Mouse (Mus musculus): ENCODE data around the gene Lrrc27. TPM values are rescaled to one million over a fixed set of nuclear protein-coding genes. Genes with fewer than 3 reads are reported as not detected.

Gene Lrrc27
- total RNA-seq, 1 experiment = 8.2 TPM

DNA sequence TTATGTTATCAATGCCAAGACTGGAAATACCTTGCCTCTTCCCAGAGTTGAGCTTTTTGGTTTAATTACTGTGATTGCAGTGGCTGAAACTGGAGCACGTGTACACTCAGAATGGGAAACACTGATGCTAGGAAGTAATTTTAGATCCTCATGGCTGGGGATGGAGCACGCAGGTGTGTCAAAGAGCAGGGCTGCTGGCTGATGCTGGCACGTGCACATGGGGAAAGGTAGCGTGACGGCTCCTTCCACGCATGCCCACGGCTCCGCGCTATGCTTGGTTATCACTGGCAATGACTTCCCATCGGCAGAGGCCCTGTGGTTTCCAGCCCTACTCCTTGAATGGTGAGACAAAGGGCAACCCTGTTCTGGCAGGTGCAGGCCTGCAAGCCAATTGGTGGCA lies 63.4 kb downstream of the Lrrc27 start:
- TF ChIP-seq HCFC1 (IDR thresholded peaks at IDR 0.05; ENCODE audit: borderline replicate concordance, insufficient read depth, low read length) = no peak
- no peak for TF ChIP-seq ZNF384 (IDR thresholded peaks at IDR 0.05; ENCODE audit: low read depth, low read length)
- TF ChIP-seq ZC3H11A (IDR thresholded peaks at IDR 0.05; ENCODE audit: borderline replicate concordance, low read depth, low read length) = no peak
- TF ChIP-seq MAFK (IDR thresholded peaks at IDR 0.05; ENCODE audit: insufficient read depth, low read depth, low read length) = no peak
- no peak for TF ChIP-seq CHD2 (IDR thresholded peaks at IDR 0.05; ENCODE audit: low read depth, low read length)
- Histone ChIP-seq H3K9me3 (ENCODE audit: control insufficient read depth, insufficient read depth, low read depth, low read length) (no peaks in the 10 kb centered on the region), H3K27ac (ENCODE audit: insufficient read depth, low read depth, low read length, poor library complexity, severe bottlenecking) (no peak overlapping the region), H3K36me3 (ENCODE audit: control insufficient read depth, insufficient read depth, low read length, poor library complexity, severe bottlenecking) (no peaks in the 10 kb centered on the region), H3K4me3 (ENCODE audit: insufficient read depth in 1 of 2, low read depth in 1 of 2, low read length in 2 of 2, poor library complexity in 1 of 2, severe bottlenecking in 1 of 2) (no peak overlapping the region), H3K9ac (ENCODE audit: insufficient read depth, low read depth, low read length, poor library complexity, severe bottlenecking) (no peak overlapping the region), H3K4me1 (ENCODE audit: control insufficient read depth in 2 of 2, insufficient read depth in 2 of 2, low read length in 2 of 2, poor library complexity in 1 of 2) (peaks cover under 1 to 11% of the 10 kb centered on the region in 2 experiments; a peak in 2 of 4 replicates)
- in situ Hi-C loops (cut with MboI; ENCODE audit: low sequenced_read_pairs in 2 of 2, unreplicated experiment in 2 of 2) = no loop called here
- no peak for DNase-seq (ENCODE audit: low read depth, low spot score)

- in situ Hi-C loops (cut with MboI; ENCODE audit: low sequenced_read_pairs in 2 of 2, unreplicated experiment in 2 of 2) = no loop called here
- H3K27ac ChIP-seq (ENCODE audit: insufficient read depth, low read depth, low read length, poor library complexity, severe bottlenecking) = no peak overlapping the region
- H3K4me1 ChIP-seq (ENCODE audit: control insufficient read depth in 2 of 2, insufficient read depth in 2 of 2, low read length in 2 of 2, poor library complexity in 1 of 2) = peaks cover 2 to 14% of the 10 kb centered on the region in 2 experiments; a peak in 3 of 4 replicates
These were observed 64.7 kb downstream of the Lrrc27 start for GRCm38 (mm10) chr7:139277536-139277935.

DNA sequence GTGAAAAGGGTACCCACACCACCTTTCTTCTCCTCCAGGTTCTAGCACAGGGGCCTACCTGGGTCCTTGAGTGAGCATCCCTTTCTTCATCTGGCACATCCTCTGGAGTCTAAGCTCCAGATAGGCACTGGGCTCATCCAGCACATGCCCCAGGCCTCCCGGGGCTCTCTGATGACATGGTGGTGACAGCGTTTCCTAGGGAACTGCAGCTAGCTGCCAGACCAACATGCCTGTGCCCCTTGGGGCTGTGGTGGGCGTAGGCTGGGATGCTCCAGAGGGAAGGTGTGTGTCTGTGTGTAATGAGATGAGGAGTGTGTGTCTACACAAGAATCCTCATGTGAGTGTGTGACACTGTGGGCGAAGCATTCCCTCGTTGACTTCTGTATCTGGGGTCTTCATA lies 66.8 kb downstream of the Lrrc27 start:
- Histone ChIP-seq H3K9ac (ENCODE audit: insufficient read depth, low read depth, low read length, poor library complexity, severe bottlenecking) (no peak overlapping the region), H3K27ac (ENCODE audit: insufficient read depth, low read depth, low read length, poor library complexity, severe bottlenecking) (no peak overlapping the region), H3K9me3 (ENCODE audit: control insufficient read depth, insufficient read depth, low read depth, low read length) (no peaks in the 10 kb centered on the region), H3K4me3 (ENCODE audit: insufficient read depth in 1 of 2, low read depth in 1 of 2, low read length in 2 of 2, poor library complexity in 1 of 2, severe bottlenecking in 1 of 2) (no peak overlapping the region), H3K4me1 (ENCODE audit: control insufficient read depth in 2 of 2, insufficient read depth in 2 of 2, low read length in 2 of 2, poor library complexity in 1 of 2) (peaks cover 2 to 17% of the 10 kb centered on the region in 2 experiments; a peak in 3 of 4 replicates), H3K36me3 (ENCODE audit: control insufficient read depth, insufficient read depth, low read length, poor library complexity, severe bottlenecking) (no peaks in the 10 kb centered on the region)
- in situ Hi-C loops (cut with MboI; ENCODE audit: low sequenced_read_pairs in 2 of 2, unreplicated experiment in 2 of 2) = no loop called here
- TF ChIP-seq ZNF384 (IDR thresholded peaks at IDR 0.05; ENCODE audit: low read depth, low read length) (no peak), HCFC1 (IDR thresholded peaks at IDR 0.05; ENCODE audit: borderline replicate concordance, insufficient read depth, low read length) (no peak), CHD2 (IDR thresholded peaks at IDR 0.05; ENCODE audit: low read depth, low read length) (no peak), ZC3H11A (IDR thresholded peaks at IDR 0.05; ENCODE audit: borderline replicate concordance, low read depth, low read length) (no peak), MAFK (IDR thresholded peaks at IDR 0.05; ENCODE audit: insufficient read depth, low read depth, low read length) (no peak)
- DNase-seq (ENCODE audit: low read depth, low spot score) = no peak

More at GRCm38 (mm10) chr7:139277536-139277935, 64.7 kb downstream of the Lrrc27 start:
- Histone ChIP-seq H3K36me3 (ENCODE audit: control insufficient read depth, insufficient read depth, low read length, poor library complexity, severe bottlenecking) (no peaks in the 10 kb centered on the region), H3K9ac (ENCODE audit: insufficient read depth, low read depth, low read length, poor library complexity, severe bottlenecking) (no peak overlapping the region), H3K9me3 (ENCODE audit: control insufficient read depth, insufficient read depth, low read depth, low read length) (no peaks in the 10 kb centered on the region), H3K4me3 (ENCODE audit: insufficient read depth in 1 of 2, low read depth in 1 of 2, low read length in 2 of 2, poor library complexity in 1 of 2, severe bottlenecking in 1 of 2) (no peak overlapping the region)
- no peak for DNase-seq (ENCODE audit: low read depth, low spot score)
- TF ChIP-seq MAFK (IDR thresholded peaks at IDR 0.05; ENCODE audit: insufficient read depth, low read depth, low read length) (no peak), HCFC1 (IDR thresholded peaks at IDR 0.05; ENCODE audit: borderline replicate concordance, insufficient read depth, low read length) (no peak), ZNF384 (IDR thresholded peaks at IDR 0.05; ENCODE audit: low read depth, low read length) (no peak), ZC3H11A (IDR thresholded peaks at IDR 0.05; ENCODE audit: borderline replicate concordance, low read depth, low read length) (no peak), CHD2 (IDR thresholded peaks at IDR 0.05; ENCODE audit: low read depth, low read length) (no peak)

DNA sequence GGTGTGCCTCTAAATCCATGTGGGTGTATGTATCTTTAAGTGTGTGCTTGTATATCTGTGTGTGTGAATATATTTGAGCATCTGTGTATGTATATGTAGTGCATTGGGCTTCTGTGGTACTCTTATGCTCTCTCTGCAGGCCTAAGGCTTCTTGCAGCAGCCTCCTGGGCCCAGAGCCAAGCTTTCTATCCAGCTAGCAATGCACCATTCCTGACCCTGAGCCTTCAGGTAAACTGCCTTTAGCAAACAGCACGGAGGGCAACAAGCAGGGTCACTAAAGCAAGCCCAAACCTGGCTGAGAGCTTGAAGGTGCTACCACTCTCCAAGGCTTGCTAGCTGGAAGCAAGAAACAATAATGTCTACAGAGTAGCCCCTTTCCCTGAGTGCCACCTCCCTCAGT lies 67.3 kb downstream of the Lrrc27 start:
- DNase-seq (ENCODE audit: low read depth, low spot score) = no peak
- no peaks in the 10 kb centered on the region for H3K36me3 ChIP-seq (ENCODE audit: control insufficient read depth, insufficient read depth, low read length, poor library complexity, severe bottlenecking)
- H3K4me1 ChIP-seq (ENCODE audit: control insufficient read depth in 2 of 2, insufficient read depth in 2 of 2, low read length in 2 of 2, poor library complexity in 1 of 2) = peaks cover 2 to 17% of the 10 kb centered on the region in 2 experiments; a peak in 3 of 4 replicates
- in situ Hi-C loops (cut with MboI; ENCODE audit: low sequenced_read_pairs in 2 of 2, unreplicated experiment in 2 of 2) = no loop called here
- no peaks in the 10 kb centered on the region for H3K9me3 ChIP-seq (ENCODE audit: control insufficient read depth, insufficient read depth, low read depth, low read length)
- no peak overlapping the region for H3K27ac ChIP-seq (ENCODE audit: insufficient read depth, low read depth, low read length, poor library complexity, severe bottlenecking)
- H3K9ac ChIP-seq (ENCODE audit: insufficient read depth, low read depth, low read length, poor library complexity, severe bottlenecking) = no peak overlapping the region
- TF ChIP-seq HCFC1 (IDR thresholded peaks at IDR 0.05; ENCODE audit: borderline replicate concordance, insufficient read depth, low read length) = no peak
- TF ChIP-seq MAFK (IDR thresholded peaks at IDR 0.05; ENCODE audit: insufficient read depth, low read depth, low read length) = no peak
- no peak overlapping the region for H3K4me3 ChIP-seq (ENCODE audit: insufficient read depth in 1 of 2, low read depth in 1 of 2, low read length in 2 of 2, poor library complexity in 1 of 2, severe bottlenecking in 1 of 2)

DNA sequence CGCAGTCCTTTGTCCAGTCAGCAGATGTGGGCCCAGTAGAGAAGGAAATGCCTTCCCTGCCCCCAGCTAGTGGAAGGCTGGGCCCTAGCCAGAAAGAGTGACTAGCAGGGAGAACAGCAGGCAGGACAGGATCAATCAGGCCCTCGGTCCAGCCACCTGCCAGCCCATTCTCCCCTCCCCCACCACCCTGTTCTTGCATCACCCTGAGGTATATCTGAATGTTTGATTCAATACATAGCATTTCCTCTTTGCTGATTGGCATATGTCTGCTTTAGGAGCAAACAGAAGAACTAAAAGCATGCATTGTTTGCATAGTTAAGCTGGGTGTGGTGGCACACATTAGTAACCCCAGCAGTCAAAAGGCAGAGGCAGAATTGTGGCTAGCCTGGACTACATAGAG lies 68.4 kb downstream of the Lrrc27 start:
- DNase-seq (ENCODE audit: low read depth, low spot score) = no peak
- Histone ChIP-seq H3K4me1 (ENCODE audit: control insufficient read depth in 2 of 2, insufficient read depth in 2 of 2, low read length in 2 of 2, poor library complexity in 1 of 2) (peaks cover 2 to 17% of the 10 kb centered on the region in 2 experiments; a peak in 3 of 4 replicates), H3K36me3 (ENCODE audit: control insufficient read depth, insufficient read depth, low read length, poor library complexity, severe bottlenecking) (no peaks in the 10 kb centered on the region), H3K9me3 (ENCODE audit: control insufficient read depth, insufficient read depth, low read depth, low read length) (no peaks in the 10 kb centered on the region), H3K9ac (ENCODE audit: insufficient read depth, low read depth, low read length, poor library complexity, severe bottlenecking) (no peak overlapping the region), H3K27ac (ENCODE audit: insufficient read depth, low read depth, low read length, poor library complexity, severe bottlenecking) (no peak overlapping the region), H3K4me3 (ENCODE audit: insufficient read depth in 1 of 2, low read depth in 1 of 2, low read length in 2 of 2, poor library complexity in 1 of 2, severe bottlenecking in 1 of 2) (no peak overlapping the region)
- in situ Hi-C loops (cut with MboI; ENCODE audit: low sequenced_read_pairs in 2 of 2, unreplicated experiment in 2 of 2) = no loop called here
- TF ChIP-seq CHD2 (IDR thresholded peaks at IDR 0.05; ENCODE audit: low read depth, low read length) (no peak), MAFK (IDR thresholded peaks at IDR 0.05; ENCODE audit: insufficient read depth, low read depth, low read length) (no peak), ZNF384 (IDR thresholded peaks at IDR 0.05; ENCODE audit: low read depth, low read length) (no peak), ZC3H11A (IDR thresholded peaks at IDR 0.05; ENCODE audit: borderline replicate concordance, low read depth, low read length) (no peak), HCFC1 (IDR thresholded peaks at IDR 0.05; ENCODE audit: borderline replicate concordance, insufficient read depth, low read length) (no peak)
